ENCODE assay signal across 43 mouse cellular contexts in genomic region chr12:31261882-31262281, GRCm38 (mm10). TPM values are rescaled to one million over a fixed set of nuclear protein-coding genes. Genes with fewer than 3 reads are reported as not detected.
DNase-seq lines count a peak whose midpoint lies in the region; ATAC-seq and TF ChIP-seq lines count a peak whose summit lies in the region.
"Had no signal": no experiment of that assay in that cellular context is flagged by ENCODE, and none has a peak within 500 bp of the region (broad histone marks: within the 10 kb centered on the region; RNA-seq: fewer than 3 reads in every experiment).

No protein-coding gene starts in this region.

- peaks cover under 1% of the 10 kb centered on the region for H3K36me3 ChIP-seq in heart, adult 2 months (ENCODE audit: control insufficient read depth, insufficient read depth, low read length)
- no peaks in the 10 kb centered on the region for H3K36me3 ChIP-seq in heart, postnatal 0 days (replicated peaks; ENCODE audit: control insufficient read depth, insufficient read depth, low read length)
- H3K36me3 ChIP-seq: embryonic facial prominence, embryonic 12.5 days; liver, embryonic 12.5 days; midbrain, embryonic 12.5 days had no signal

- DNase-seq in adrenal gland, postnatal 14 days, result peak; percentile 42
- DNase-seq in adrenal gland, postnatal 10 days, result no peak
- peak in 1 of 2 experiments; percentile 51 for DNase-seq in heart, adult 2 months
- no peak for DNase-seq in heart, postnatal 36 days
- DNase-seq in heart, postnatal 0 days (ENCODE audit: low spot score), result peak; percentile 68
- peak; percentile 59 for DNase-seq in skeletal muscle tissue, adult 2 months (ENCODE audit: low read depth, low spot score)
- DNase-seq in layer of hippocampus, adult 8-10 months (ENCODE audit: low spot score in 2 of 2), result no peak
- DNase-seq in ovary, adult 18-20 months (ENCODE audit: low spot score), result no peak
- DNase-seq: adrenal gland, adult 2 months; cerebellum, adult 11 months; cerebellum, adult 9-10 months; embryo, embryonic 11 days; kidney, adult 9 months; kidney, postnatal 10 days; layer of hippocampus, adult 9-11 months; liver, postnatal 0 days; lung, postnatal 4 days; retina, postnatal 1 day; right cerebral cortex, postnatal 14 days; spleen, adult 18-20 months; thymus, postnatal 25 days had no signal

- no peaks in the 10 kb centered on the region for H3K27me3 ChIP-seq in heart, adult 2 months (ENCODE audit: control insufficient read depth, insufficient read depth, low read length)
- no peaks in the 10 kb centered on the region for H3K27me3 ChIP-seq in heart, postnatal 0 days (ENCODE audit: control insufficient read depth, insufficient read depth, low read length)
- H3K27me3 ChIP-seq: CH12.LX had no signal

- H3K9me3 ChIP-seq in heart, postnatal 0 days (replicated peaks; ENCODE audit: control insufficient read depth, low read length), result no peaks in the 10 kb centered on the region
- H3K9me3 ChIP-seq: embryonic facial prominence, embryonic 12.5 days; liver, embryonic 12.5 days; megakaryocyte, embryonic 14.5 days; midbrain, embryonic 12.5 days had no signal

- H3K4me2 ChIP-seq in heart, postnatal 0 days (ENCODE audit: low read depth, low read length), result no peak overlapping the region
- H3K4me2 ChIP-seq: embryonic facial prominence, embryonic 12.5 days; hindbrain, embryonic 14.5 days; liver, embryonic 12.5 days; midbrain, embryonic 12.5 days had no signal

- TF ChIP-seq POLR2A in heart, adult 2 months (IDR thresholded peaks at IDR 0.05; ENCODE audit: insufficient read depth, low read depth, low read length), result no peak

- no peak for TF ChIP-seq CTCF in heart, adult 2 months (IDR thresholded peaks at IDR 0.05)
- no peak for TF ChIP-seq CTCF in heart, postnatal 0 days (IDR thresholded peaks at IDR 0.05; ENCODE audit: low read depth)

- no peak overlapping the region for H3K9ac ChIP-seq in heart, adult 2 months (ENCODE audit: low read depth, low read length)
- no peak overlapping the region for H3K9ac ChIP-seq in heart, postnatal 0 days (replicated peaks; ENCODE audit: low read depth, low read length)
- H3K9ac ChIP-seq: embryonic facial prominence, embryonic 12.5 days; hindbrain, embryonic 14.5 days; liver, embryonic 12.5 days; liver, postnatal 0 days; midbrain, embryonic 12.5 days had no signal

- peak; percentile 25; the same call in 1 of the 2 replicates for TF ChIP-seq EP300 in heart, adult 2 months (IDR thresholded peaks at IDR 0.05; ENCODE audit: insufficient read depth, low read depth, low read length)
- TF ChIP-seq EP300 in heart, postnatal 0 days (IDR thresholded peaks at IDR 0.05; ENCODE audit: low read depth), result no peak

- H3K4me1 ChIP-seq in heart, adult 2 months (ENCODE audit: control insufficient read depth, insufficient read depth, low read length), result no peaks in the 10 kb centered on the region
- peaks cover 12% of the 10 kb centered on the region for H3K4me1 ChIP-seq in heart, postnatal 0 days (ENCODE audit: control insufficient read depth, insufficient read depth)

- no peak overlapping the region for H3K4me3 ChIP-seq in heart, adult 2 months
- no peak overlapping the region for H3K4me3 ChIP-seq in heart, postnatal 0 days (ENCODE audit: low read depth, low read length)
- H3K4me3 ChIP-seq: embryonic facial prominence, embryonic 12.5 days; liver, embryonic 12.5 days; megakaryocyte, embryonic 14.5 days; midbrain, embryonic 12.5 days had no signal

- H3K79me2 ChIP-seq in heart, adult 2 months (replicated peaks; ENCODE audit: control insufficient read depth, insufficient read depth, low read length), result no peaks in the 10 kb centered on the region

- intact Hi-C loops in heart, adult 2 months (cut with DNase I), result no loop called here
- intact Hi-C loops in heart, postnatal 36 days (cut with DNase I), result no loop called here

- WGBS in heart, adult 2 months, result 48% methylated on average over 3 of the region's 3 CpGs
- WGBS in heart, postnatal 0 days, result 1% methylated on average over 3 of the region's 3 CpGs

- peak; percentile 31 for ATAC-seq in heart, postnatal 0 days (ENCODE audit: insufficient read depth, low read depth)
- ATAC-seq: activated CD4-positive, CD25-positive, alpha-beta regulatory T cell, adult 4 months; forebrain, embryonic 14.5 days; intestine, postnatal 0 days; liver, embryonic 12.5 days; liver, postnatal 0 days had no signal

- no peak overlapping the region for H3K27ac ChIP-seq in heart, adult 2 months
- peak overlapping the region; percentile 57 for H3K27ac ChIP-seq in heart, postnatal 0 days (ENCODE audit: low read depth)
- H3K27ac ChIP-seq: embryonic facial prominence, embryonic 12.5 days; hindbrain, embryonic 14.5 days; liver, embryonic 12.5 days; midbrain, embryonic 12.5 days had no signal

RNA-seq across cellular contexts. Expression of gene Lamb1, which starts 3.2 kb away (rescaled TPM):
- 174 and 193 TPM in 2 replicates for total RNA-seq in adrenal gland, postnatal 14 days (2021)
- 100 to 1,000 TPM; 147 to 165 TPM for total RNA-seq in adrenal gland, postnatal 10 days (2021)
- total RNA-seq in heart, adult 2 months (2021), result 10 to 100 TPM; 55.3 to 58.1 TPM
- polyA plus RNA-seq in heart, adult 2 months (2012; rRNA removed), result 25.1 and 44.1 TPM in 2 replicates
- total RNA-seq in heart, postnatal 36 days (2021), result 10 to 100 TPM; 75.8 to 81.2 TPM
- total RNA-seq in heart, postnatal 0 days (2014; rRNA removed; ENCODE audit: low replicate concordance), result 189 TPM in 2 replicates
- polyA plus RNA-seq in heart, postnatal 0 days (2015; fragmentation: Nextera tagmentation; extraction: Ambion mirVana), result 53.2 and 60.8 TPM in 2 replicates
- total RNA-seq in layer of hippocampus, adult 8-10 months (2022), result 10 to 100 TPM; 32.9 to 38.1 (median 35.4) TPM
- total RNA-seq: hematopoietic stem cell, adult 5-6 weeks had no signal
- polyA plus RNA-seq: activated CD4-positive, CD25-positive, alpha-beta regulatory T cell, adult 4 months had no signal

RNA-seq across cellular contexts. Expression of gene Gm6993, which starts 21.3 kb away (rescaled TPM):
- not detected in 2 replicates for total RNA-seq in adrenal gland, postnatal 14 days (2021)
- total RNA-seq in adrenal gland, postnatal 10 days (2021), result not detected
- total RNA-seq in heart, adult 2 months (2021), result not detected
- not detected in 2 replicates for polyA plus RNA-seq in heart, adult 2 months (2012; rRNA removed)
- not detected for total RNA-seq in heart, postnatal 36 days (2021)
- not detected in 2 replicates for total RNA-seq in heart, postnatal 0 days (2014; rRNA removed; ENCODE audit: low replicate concordance)
- not detected in 2 replicates for polyA plus RNA-seq in heart, postnatal 0 days (2015; fragmentation: Nextera tagmentation; extraction: Ambion mirVana)
- total RNA-seq in layer of hippocampus, adult 8-10 months (2022), result not detected
- total RNA-seq: adrenal gland, adult 2 months; CH12.LX; ES-E14; gastrocnemius, adult 8-10 months; hematopoietic stem cell, adult 5-6 weeks; left cerebral cortex, adult 18-20 months; left cerebral cortex, postnatal 14 days; monocyte, adult 5-6 weeks had no signal
- polyA plus RNA-seq: activated CD4-positive, CD25-positive, alpha-beta regulatory T cell, adult 4 months; adrenal gland, adult 2 months; C2C12; embryonic facial prominence, embryonic 12.5 days; forebrain, embryonic 14.5 days; frontal cortex, adult 2 months; hindbrain, embryonic 14.5 days; intestine, postnatal 0 days; large intestine, adult 2 months; limb, embryonic 14.5 days; liver, embryonic 12.5 days; liver, postnatal 0 days; lung, embryonic 16.5 days; midbrain, embryonic 12.5 days; neural tube, embryonic 14.5 days; stomach, embryonic 16.5 days had no signal

Comparison
In these comparisons a context has a peak if more than half of its experiments do, and no peak if none do; other contexts are left out.
1. DNase-seq: peak in adrenal gland, postnatal 14 days (single experiment), heart, postnatal 0 days (single experiment) and skeletal muscle tissue, adult 2 months (single experiment); none in adrenal gland, postnatal 10 days (single experiment), heart, postnatal 36 days (0 of 2), layer of hippocampus, adult 8-10 months (0 of 2) and ovary, adult 18-20 months (single experiment).